Mouse (Mus musculus) neural tube, embryonic 13.5 days (tissue): ENCODE data around the gene Spata31d1a. TPM values are rescaled to one million over a fixed set of nuclear protein-coding genes. Genes with fewer than 3 reads are reported as not detected.

Experiments used
- ATAC-seq: fragments of 200-750 bp; cut with Nextera tagmentation; 2 replicates; pipeline ENCODE4 v1.8.0; 2017; ENCODE audit warnings: low read depth, mild to moderate bottlenecking, moderate TSS enrichment, moderate library complexity
- H3K27ac ChIP-seq: fragments of 300-500 bp; sonication (generic); replicated peaks from 2 replicates; pipeline ENCODE4 v1.5.1; 2015; ENCODE audit warnings: moderate library complexity, mild to moderate bottlenecking, inconsistent platforms
- H3K27me3 ChIP-seq: fragments of 300-500 bp; sonication (generic); 2 replicates; pipeline ENCODE4 v1.6.1; 2015; ENCODE audit warnings: mild to moderate bottlenecking, inconsistent platforms
- H3K36me3 ChIP-seq: fragments of 300-500 bp; sonication (generic); 2 replicates; pipeline ENCODE4 v1.6.1; 2015; ENCODE audit warnings: mild to moderate bottlenecking, inconsistent platforms
- H3K4me1 ChIP-seq: fragments of 300-500 bp; sonication (generic); replicated peaks from 2 replicates; pipeline ENCODE4 v1.6.1; 2015; ENCODE audit warnings: inconsistent platforms
- H3K4me2 ChIP-seq: fragments of 300-500 bp; sonication (generic); 2 replicates; pipeline ENCODE4 v1.6.1; 2015; ENCODE audit warnings: inconsistent platforms, mild to moderate bottlenecking, moderate library complexity
- H3K4me3 ChIP-seq: fragments of 300-500 bp; sonication (generic); 2 replicates; pipeline ENCODE4 v1.5.1; 2015; ENCODE audit warnings: mild to moderate bottlenecking, inconsistent platforms
- H3K9ac ChIP-seq: fragments of 300-500 bp; sonication (generic); 2 replicates; pipeline ENCODE4 v1.6.1; 2015; ENCODE audit warnings: moderate library complexity, mild to moderate bottlenecking, inconsistent platforms
- H3K9me3 ChIP-seq: fragments of 300-500 bp; sonication (generic); 2 replicates; pipeline ENCODE4 v1.6.1; 2016; ENCODE audit warnings: inconsistent platforms
- WGBS: fragments of 180-500 bp; shearing (Covaris S2); methylation state at CpG from one replicate; pipeline ENCODE4 v1.1.7; 2015; 5-methylcytosine and 5-hydroxymethylcytosine counted together
- polyA plus RNA-seq: library from polyadenylated mRNA; unstranded; fragments of >200 nt; fragmentation: Nextera tagmentation; extraction: Ambion mirVana; gene quantifications from 2 replicates; pipeline ENCODE4 v1.2.1, GENCODE M21; 2015

The Spata31d1a gene
- polyA plus RNA-seq, 1 experiment from 2014 or later: 0.03 TPM

GRCm38 (mm10) chr13:59661387-59661786 is 48.7 kb downstream of the Spata31d1a start:
- Histone ChIP-seq H3K4me1 (peaks cover 10% of the 10 kb centered on the region), H3K4me3 (no peak overlapping the region), H3K9me3 (no peaks in the 10 kb centered on the region), H3K27ac (no peak overlapping the region), H3K9ac (no peak overlapping the region), H3K4me2 (no peak overlapping the region), H3K36me3 (peaks cover 66% of the 10 kb centered on the region), H3K27me3 (no peaks in the 10 kb centered on the region)
- ATAC-seq: no peak
- 94% methylated on average over 8 of the region's 8 CpGs for WGBS

GRCm38 (mm10) chr13:59660371-59660770 is 49.8 kb downstream of the Spata31d1a start:
- 98% methylated on average over 3 of the region's 3 CpGs for WGBS
- peaks cover 66% of the 10 kb centered on the region for H3K36me3 ChIP-seq
- no peaks in the 10 kb centered on the region for H3K9me3 ChIP-seq
- no peak overlapping the region for H3K4me3 ChIP-seq
- ATAC-seq: no peak
- no peaks in the 10 kb centered on the region for H3K27me3 ChIP-seq
- no peak overlapping the region for H3K9ac ChIP-seq
- H3K4me2 ChIP-seq: no peak overlapping the region
- no peak overlapping the region for H3K27ac ChIP-seq
- peaks cover 13% of the 10 kb centered on the region for H3K4me1 ChIP-seq

- ATAC-seq: no peak
- H3K36me3 ChIP-seq: peaks cover 41% of the 10 kb centered on the region
These were observed 52.3 kb downstream of the Spata31d1a start for GRCm38 (mm10) chr13:59657781-59658180.

GRCm38 (mm10) chr13:59656975-59657388 is 53.1 kb downstream of the Spata31d1a start:
- Histone ChIP-seq H3K27me3 (no peaks in the 10 kb centered on the region), H3K9ac (no peak overlapping the region; the same call in 1 of the 2 replicates), H3K27ac (peak overlapping the region; percentile 71), H3K4me2 (no peak overlapping the region), H3K4me3 (no peak overlapping the region), H3K4me1 (peaks cover 41% of the 10 kb centered on the region), H3K36me3 (peaks cover 33% of the 10 kb centered on the region), H3K9me3 (no peaks in the 10 kb centered on the region)
- 13% methylated on average over 4 of the region's 4 CpGs for WGBS
- no peak for ATAC-seq

More at GRCm38 (mm10) chr13:59657781-59658180, 52.3 kb downstream of the Spata31d1a start:
- WGBS: 80% methylated on average over 5 of the region's 5 CpGs
- Histone ChIP-seq H3K27ac (no peak overlapping the region), H3K4me3 (no peak overlapping the region), H3K4me2 (no peak overlapping the region), H3K9ac (no peak overlapping the region), H3K27me3 (no peaks in the 10 kb centered on the region), H3K4me1 (peaks cover 33% of the 10 kb centered on the region), H3K9me3 (no peaks in the 10 kb centered on the region)

- Histone ChIP-seq H3K4me3 (no peak overlapping the region), H3K4me2 (no peak overlapping the region), H3K27me3 (no peaks in the 10 kb centered on the region), H3K36me3 (peaks cover 27% of the 10 kb centered on the region), H3K9ac (no peak overlapping the region), H3K4me1 (peaks cover 41% of the 10 kb centered on the region), H3K9me3 (no peaks in the 10 kb centered on the region), H3K27ac (peak overlapping the region; percentile 71)
- ATAC-seq: no peak
- 58% methylated on average over 10 of the region's 10 CpGs for WGBS
These were observed 53.8 kb downstream of the Spata31d1a start for GRCm38 (mm10) chr13:59656316-59656832.

GRCm38 (mm10) chr13:59655718-59656315 is 54.3 kb downstream of the Spata31d1a start:
- peaks cover 23% of the 10 kb centered on the region for H3K36me3 ChIP-seq
- H3K9me3 ChIP-seq: no peaks in the 10 kb centered on the region
- 92% methylated on average over 15 of the region's 15 CpGs for WGBS
- H3K4me1 ChIP-seq: peaks cover 41% of the 10 kb centered on the region
- no peak overlapping the region for H3K4me2 ChIP-seq
- H3K27ac ChIP-seq: no peak overlapping the region
- H3K4me3 ChIP-seq: no peak overlapping the region
- H3K27me3 ChIP-seq: no peaks in the 10 kb centered on the region
- H3K9ac ChIP-seq: no peak overlapping the region
- ATAC-seq: no peak

- Histone ChIP-seq H3K36me3 (peaks cover 18% of the 10 kb centered on the region), H3K27me3 (no peaks in the 10 kb centered on the region), H3K9me3 (no peaks in the 10 kb centered on the region), H3K4me1 (peaks cover 41% of the 10 kb centered on the region), H3K4me3 (no peak overlapping the region), H3K27ac (no peak overlapping the region), H3K9ac (no peak overlapping the region), H3K4me2 (no peak overlapping the region)
- ATAC-seq: no peak
- 89% methylated on average over 5 of the region's 5 CpGs for WGBS
These were observed 55.7 kb downstream of the Spata31d1a start for GRCm38 (mm10) chr13:59654465-59654864.

- Histone ChIP-seq H3K4me3 (no peak overlapping the region), H3K36me3 (peaks cover 21% of the 10 kb centered on the region), H3K4me1 (peaks cover 41% of the 10 kb centered on the region), H3K9me3 (no peaks in the 10 kb centered on the region), H3K27me3 (no peaks in the 10 kb centered on the region), H3K27ac (peak overlapping the region; percentile 61; the same call in 1 of the 2 replicates), H3K9ac (no peak overlapping the region), H3K4me2 (no peak overlapping the region)
- WGBS: 67% methylated on average over 3 of the region's 3 CpGs
- ATAC-seq: no peak
These were observed 57.0 kb downstream of the Spata31d1a start for GRCm38 (mm10) chr13:59653136-59653535.

GRCm38 (mm10) chr13:59652651-59653050 is 57.5 kb downstream of the Spata31d1a start:
- peak overlapping the region; percentile 61 for H3K27ac ChIP-seq
- H3K9ac ChIP-seq: no peak overlapping the region
- H3K9me3 ChIP-seq: no peaks in the 10 kb centered on the region
- WGBS: 28% methylated on average over 5 of the region's 5 CpGs
- H3K4me3 ChIP-seq: no peak overlapping the region
- H3K36me3 ChIP-seq: peaks cover 23% of the 10 kb centered on the region
- no peak overlapping the region for H3K4me2 ChIP-seq
- ATAC-seq: no peak; the same call in 1 of the 2 replicates
- H3K27me3 ChIP-seq: no peaks in the 10 kb centered on the region
- H3K4me1 ChIP-seq: peaks cover 41% of the 10 kb centered on the region

Other genes with a start within 250 kb of the Spata31d1a start
- gene Agtpbp1, start 125.1 kb downstream of the Spata31d1a start, polyA plus RNA-seq: 64.8 and 66.2 TPM in 2 replicates
- gene Naa35, start 125.1 kb downstream of the Spata31d1a start, polyA plus RNA-seq: 130 and 139 TPM in 2 replicates
- 44.4 and 48.5 TPM in 2 replicates for gene Golm1, start 34.5 kb downstream of the Spata31d1a start, polyA plus RNA-seq
- not detected in 2 replicates for gene 4921517D22Rik, start 16.2 kb downstream of the Spata31d1a start, polyA plus RNA-seq
- not detected in 2 replicates for gene Spata31d1b, start 2.0 kb upstream of the Spata31d1a start, polyA plus RNA-seq
- gene Spata31d1d, start 21.4 kb upstream of the Spata31d1a start, polyA plus RNA-seq: not detected in 2 replicates
- gene 1700014D04Rik, start 36.4 kb upstream of the Spata31d1a start, polyA plus RNA-seq: 0.17 TPM in 1 of 2 replicates, not detected in the other
- gene Isca1, start 59.5 kb upstream of the Spata31d1a start, polyA plus RNA-seq: 153 and 154 TPM in 2 replicates
- gene Gm49354, start 71.9 kb upstream of the Spata31d1a start, polyA plus RNA-seq: not detected in 2 replicates
- 45.5 and 50.5 TPM in 2 replicates for gene Tut7, start 112.8 kb upstream of the Spata31d1a start, polyA plus RNA-seq